Mouse (Mus musculus): ENCODE data around the gene Fkbp2. TPM values are rescaled to one million over a fixed set of nuclear protein-coding genes. Genes with fewer than 3 reads are reported as not detected.

Gene Fkbp2
- total RNA-seq, 2 experiments from 2014 or later, result 13.0 to 13.7 TPM

- intact Hi-C loops (cut with DNase I; ENCODE audit: low total_unique reads), result no loop called here
- peak; percentile 90 for DNase-seq
Measured at GRCm38 (mm10) chr19:6974211-6975205, 5.8 kb downstream of the Fkbp2 start, which contains the start of gene Ppp1r14b. Gene Ppp1r14b (plus strand): TSS chr19:6974968.

- intact Hi-C loops (cut with DNase I; ENCODE audit: low total_unique reads), result no loop called here
- DNase-seq, result no peak
Measured at GRCm38 (mm10) chr19:6973581-6974190, 6.6 kb downstream of the Fkbp2 start.

GRCm38 (mm10) chr19:6972247-6972917, 7.9 kb downstream of the Fkbp2 start:
- intact Hi-C loops (cut with DNase I; ENCODE audit: low total_unique reads), result no loop called here
- DNase-seq, result no peak

GRCm38 (mm10) chr19:6971644-6972043, 8.7 kb downstream of the Fkbp2 start:
- DNase-seq, result no peak
- intact Hi-C loops (cut with DNase I; ENCODE audit: low total_unique reads), result no loop called here

GRCm38 (mm10) chr19:6970460-6971085, 9.7 kb downstream of the Fkbp2 start:
- DNase-seq, result no peak
- intact Hi-C loops (cut with DNase I; ENCODE audit: low total_unique reads), result no loop called here

GRCm38 (mm10) chr19:6969665-6970381, 10.5 kb downstream of the Fkbp2 start:
- intact Hi-C loops (cut with DNase I; ENCODE audit: low total_unique reads), result no loop called here
- peak; percentile 80 for DNase-seq

- DNase-seq, result no peak
- intact Hi-C loops (cut with DNase I; ENCODE audit: low total_unique reads), result no loop called here
Measured at GRCm38 (mm10) chr19:6969291-6969664, 11.0 kb downstream of the Fkbp2 start.

GRCm38 (mm10) chr19:6968491-6969271, 11.6 kb downstream of the Fkbp2 start:
- no peak for DNase-seq
- intact Hi-C loops (cut with DNase I; ENCODE audit: low total_unique reads), result no loop called here

- intact Hi-C loops (cut with DNase I; ENCODE audit: low total_unique reads), result no loop called here
- no peak for DNase-seq
Measured at GRCm38 (mm10) chr19:6956461-6956860, 23.8 kb downstream of the Fkbp2 start.

- intact Hi-C loops (cut with DNase I; ENCODE audit: low total_unique reads), result no loop called here
- DNase-seq, result no peak
Measured at GRCm38 (mm10) chr19:6955424-6955823, 24.9 kb downstream of the Fkbp2 start.

GRCm38 (mm10) chr19:6954046-6954445, 26.3 kb downstream of the Fkbp2 start:
- peak; percentile 52 for DNase-seq
- intact Hi-C loops (cut with DNase I; ENCODE audit: low total_unique reads), result no loop called here

- DNase-seq, result no peak
- intact Hi-C loops (cut with DNase I; ENCODE audit: low total_unique reads), result no loop called here
Measured at GRCm38 (mm10) chr19:6952712-6953037, 27.6 kb downstream of the Fkbp2 start.

- DNase-seq, result peak; percentile 89
- intact Hi-C loops (cut with DNase I; ENCODE audit: low total_unique reads), result no loop called here
Measured at GRCm38 (mm10) chr19:6951994-6952711, 28.1 kb downstream of the Fkbp2 start.

- intact Hi-C loops (cut with DNase I; ENCODE audit: low total_unique reads), result no loop called here
- DNase-seq, result peak; percentile 93
Measured at GRCm38 (mm10) chr19:6951381-6951968, 28.8 kb downstream of the Fkbp2 start.

GRCm38 (mm10) chr19:6950613-6951153, 29.6 kb downstream of the Fkbp2 start:
- intact Hi-C loops (cut with DNase I; ENCODE audit: low total_unique reads), result no loop called here
- DNase-seq, result no peak

- intact Hi-C loops (cut with DNase I; ENCODE audit: low total_unique reads), result no loop called here
- no peak for DNase-seq
Measured at GRCm38 (mm10) chr19:6949951-6950350, 30.4 kb downstream of the Fkbp2 start.

GRCm38 (mm10) chr19:6949532-6949931, 30.8 kb downstream of the Fkbp2 start:
- intact Hi-C loops (cut with DNase I; ENCODE audit: low total_unique reads), result no loop called here
- no peak for DNase-seq
